Mouse (Mus musculus): ENCODE measurements around the gene Tssk6.

GRCm38 (mm10) chr8:69861251-69861650 is 40.7 kb upstream of the Tssk6 start:
- TF ChIP-seq CTCF (conservative IDR thresholded peaks at IDR 0.05; ENCODE audit: low read length): no peak
- TF ChIP-seq POU5F1 (IDR thresholded peaks at IDR 0.05; ENCODE audit: borderline replicate concordance, low read length): no peak
